Mouse (Mus musculus) retina, postnatal 1 day (tissue): ENCODE data around the gene Dapk2.

Experiments used
- DNase-seq: peaks from one replicate; pipeline ENCODE4 v3.0.0-alpha.2; 2012

Dapk2 gene

GRCm38 (mm10) chr9:66144248-66144647 is 13.8 kb upstream of the Dapk2 start:
- peak; percentile 83 for DNase-seq

GRCm38 (mm10) chr9:66146141-66146540 is 11.9 kb upstream of the Dapk2 start:
- no peak for DNase-seq

GRCm38 (mm10) chr9:66152011-66152410 is 6.0 kb upstream of the Dapk2 start:
- DNase-seq = no peak

GRCm38 (mm10) chr9:66153594-66153993 is 4.4 kb upstream of the Dapk2 start:
- DNase-seq = no peak

- DNase-seq = no peak
Measured at GRCm38 (mm10) chr9:66154013-66154412, 4.0 kb upstream of the Dapk2 start.

- no peak for DNase-seq
Measured at GRCm38 (mm10) chr9:66155534-66155933, 2.5 kb upstream of the Dapk2 start.

- no peak for DNase-seq
Measured at GRCm38 (mm10) chr9:66158885-66159430, 935 bp downstream of the Dapk2 start.

GRCm38 (mm10) chr9:66160155-66160554 is 2.1 kb downstream of the Dapk2 start:
- DNase-seq = no peak

- no peak for DNase-seq
Measured at GRCm38 (mm10) chr9:66162995-66163394, 5.0 kb downstream of the Dapk2 start.

- no peak for DNase-seq
Measured at GRCm38 (mm10) chr9:66167222-66167621, 9.2 kb downstream of the Dapk2 start.

GRCm38 (mm10) chr9:66168233-66168632 is 10.2 kb downstream of the Dapk2 start:
- no peak for DNase-seq

GRCm38 (mm10) chr9:66170506-66170905 is 12.5 kb downstream of the Dapk2 start:
- peak; percentile 81 for DNase-seq

GRCm38 (mm10) chr9:66171275-66171921 is 13.4 kb downstream of the Dapk2 start:
- no peak for DNase-seq

- no peak for DNase-seq
Measured at GRCm38 (mm10) chr9:66173316-66173855, 15.4 kb downstream of the Dapk2 start.

GRCm38 (mm10) chr9:66174985-66175384 is 17.0 kb downstream of the Dapk2 start:
- DNase-seq = no peak

- no peak for DNase-seq
Measured at GRCm38 (mm10) chr9:66177975-66178374, 20.0 kb downstream of the Dapk2 start.

- DNase-seq = no peak
Measured at GRCm38 (mm10) chr9:66179795-66180194, 21.8 kb downstream of the Dapk2 start.

- DNase-seq = peak; percentile 26
Measured at GRCm38 (mm10) chr9:66181126-66181825, 23.3 kb downstream of the Dapk2 start.

- no peak for DNase-seq
Measured at GRCm38 (mm10) chr9:66181826-66182678, 24.0 kb downstream of the Dapk2 start.

- no peak for DNase-seq
Measured at GRCm38 (mm10) chr9:66182679-66182993, 24.6 kb downstream of the Dapk2 start.

GRCm38 (mm10) chr9:66183023-66183422 is 25.0 kb downstream of the Dapk2 start:
- no peak for DNase-seq

GRCm38 (mm10) chr9:66184572-66184971 is 26.5 kb downstream of the Dapk2 start:
- DNase-seq = no peak

GRCm38 (mm10) chr9:66186426-66186825 is 28.4 kb downstream of the Dapk2 start:
- peak; percentile 44 for DNase-seq
